Mouse (Mus musculus): ENCODE measurements at regions not wholly inside any gene's neighbourhood (a gene's known extent, or its start where the extent isn't known, plus 50 kb on each side); places are given as distances from the start of the nearest gene placed in this dataset.

GRCm38 (mm10) chr3:139780054-139780453 is 574.6 kb downstream of the Stpg2 start:
- H3K27me3 ChIP-seq: no peaks in the 10 kb centered on the region
- H3K9ac ChIP-seq: no peak overlapping the region
- H3K4me2 ChIP-seq: no peak overlapping the region
- no peaks in the 10 kb centered on the region for H3K9me3 ChIP-seq
- no peaks in the 10 kb centered on the region for H3K36me3 ChIP-seq
- no peak overlapping the region for H3K27ac ChIP-seq
- no peak overlapping the region for H3K4me3 ChIP-seq
- WGBS: 79% methylated on average over 6 of the region's 6 CpGs
- ATAC-seq (ENCODE audit: low FRiP score): no peak
- peaks cover 8% of the 10 kb centered on the region for H3K4me1 ChIP-seq (replicated peaks)

GRCm38 (mm10) chr3:139783406-139783805 is 577.9 kb downstream of the Stpg2 start:
- H3K4me1 ChIP-seq (replicated peaks): peaks cover 4% of the 10 kb centered on the region
- H3K36me3 ChIP-seq: no peaks in the 10 kb centered on the region
- H3K27ac ChIP-seq: no peak overlapping the region
- ATAC-seq (ENCODE audit: low FRiP score): no peak; the same call in 1 of the 2 replicates
- no peaks in the 10 kb centered on the region for H3K9me3 ChIP-seq
- WGBS: 17% methylated on average over 3 of the region's 3 CpGs
- H3K4me2 ChIP-seq: no peak overlapping the region
- H3K9ac ChIP-seq: no peak overlapping the region
- no peaks in the 10 kb centered on the region for H3K27me3 ChIP-seq
- H3K4me3 ChIP-seq: no peak overlapping the region

- H3K9ac ChIP-seq: no peak overlapping the region
- 91% methylated on average over 1 of the region's 1 CpGs for WGBS
- no peak overlapping the region for H3K4me2 ChIP-seq
- H3K4me3 ChIP-seq: no peak overlapping the region
- H3K27me3 ChIP-seq: no peaks in the 10 kb centered on the region
- no peaks in the 10 kb centered on the region for H3K9me3 ChIP-seq
- peaks cover 4% of the 10 kb centered on the region; the same call in 1 of the 2 replicates for H3K4me1 ChIP-seq (replicated peaks)
- no peak overlapping the region for H3K27ac ChIP-seq
- H3K36me3 ChIP-seq: no peaks in the 10 kb centered on the region
- no peak for ATAC-seq (ENCODE audit: low FRiP score)
Measured at GRCm38 (mm10) chr3:139786510-139786909, 581.0 kb downstream of the Stpg2 start.

- Histone ChIP-seq H3K27ac (no peak overlapping the region), H3K9ac (no peak overlapping the region), H3K9me3 (no peaks in the 10 kb centered on the region), H3K27me3 (no peaks in the 10 kb centered on the region), H3K4me3 (no peak overlapping the region), H3K4me2 (no peak overlapping the region), H3K36me3 (no peaks in the 10 kb centered on the region), H3K4me1 (replicated peaks) (no peaks in the 10 kb centered on the region)
- ATAC-seq (ENCODE audit: low FRiP score): no peak
- WGBS: 92% methylated on average over 2 of the region's 2 CpGs
Measured at GRCm38 (mm10) chr3:139788854-139789253, 583.4 kb downstream of the Stpg2 start.

- H3K9ac ChIP-seq: no peak overlapping the region
- no peak overlapping the region for H3K27ac ChIP-seq
- no peaks in the 10 kb centered on the region for H3K27me3 ChIP-seq
- 0 out of 2 replicates have a peak, but pooled peaks cover 3% of the 10 kb centered on the region for H3K4me1 ChIP-seq (replicated peaks)
- no peak overlapping the region for H3K4me2 ChIP-seq
- ATAC-seq (ENCODE audit: low FRiP score): no peak
- H3K9me3 ChIP-seq: no peaks in the 10 kb centered on the region
- no peaks in the 10 kb centered on the region for H3K36me3 ChIP-seq
- H3K4me3 ChIP-seq: no peak overlapping the region
- 45% methylated on average over 1 of the region's 1 CpGs for WGBS
Measured at GRCm38 (mm10) chr3:139796685-139797084, 591.2 kb downstream of the Stpg2 start.

GRCm38 (mm10) chr3:139799059-139799458 is 593.6 kb downstream of the Stpg2 start:
- Histone ChIP-seq H3K36me3 (no peaks in the 10 kb centered on the region), H3K4me3 (no peak overlapping the region), H3K9ac (no peak overlapping the region), H3K9me3 (no peaks in the 10 kb centered on the region), H3K4me2 (no peak overlapping the region), H3K27me3 (no peaks in the 10 kb centered on the region), H3K4me1 (replicated peaks) (0 out of 2 replicates have a peak, but pooled peaks cover 3% of the 10 kb centered on the region), H3K27ac (no peak overlapping the region)
- no peak for ATAC-seq (ENCODE audit: low FRiP score)
- WGBS: 59% methylated on average over 2 of the region's 2 CpGs

- Histone ChIP-seq H3K4me1 (replicated peaks) (no peaks in the 10 kb centered on the region), H3K27me3 (no peaks in the 10 kb centered on the region), H3K27ac (no peak overlapping the region), H3K36me3 (no peaks in the 10 kb centered on the region), H3K4me2 (no peak overlapping the region), H3K9me3 (no peaks in the 10 kb centered on the region), H3K9ac (no peak overlapping the region), H3K4me3 (no peak overlapping the region)
- WGBS: 37% methylated on average over 7 of the region's 7 CpGs
- ATAC-seq (ENCODE audit: low FRiP score): no peak
Measured at GRCm38 (mm10) chr3:139802716-139803710, 597.5 kb downstream of the Stpg2 start.

- Histone ChIP-seq H3K9ac (no peak overlapping the region), H3K4me2 (no peak overlapping the region), H3K9me3 (no peaks in the 10 kb centered on the region), H3K4me1 (replicated peaks) (no peaks in the 10 kb centered on the region), H3K27ac (no peak overlapping the region), H3K36me3 (no peaks in the 10 kb centered on the region), H3K27me3 (no peaks in the 10 kb centered on the region), H3K4me3 (no peak overlapping the region)
- no peak for ATAC-seq (ENCODE audit: low FRiP score)
- WGBS: 91% methylated on average over 10 of the region's 10 CpGs
Measured at GRCm38 (mm10) chr3:139828014-139828413, 622.5 kb downstream of the Stpg2 start.

- Histone ChIP-seq H3K27ac (no peak overlapping the region), H3K4me1 (replicated peaks) (no peaks in the 10 kb centered on the region), H3K4me2 (no peak overlapping the region), H3K9ac (no peak overlapping the region), H3K36me3 (no peaks in the 10 kb centered on the region), H3K27me3 (no peaks in the 10 kb centered on the region), H3K9me3 (no peaks in the 10 kb centered on the region), H3K4me3 (no peak overlapping the region)
- no peak for ATAC-seq (ENCODE audit: low FRiP score)
- WGBS: 92% methylated on average over 2 of the region's 2 CpGs
Measured at GRCm38 (mm10) chr3:139828581-139828980, 623.1 kb downstream of the Stpg2 start.

GRCm38 (mm10) chr3:139832599-139832998 is 627.1 kb downstream of the Stpg2 start:
- H3K27ac ChIP-seq: no peak overlapping the region
- H3K9me3 ChIP-seq: no peaks in the 10 kb centered on the region
- H3K4me3 ChIP-seq: no peak overlapping the region
- no peaks in the 10 kb centered on the region for H3K27me3 ChIP-seq
- no peak overlapping the region for H3K9ac ChIP-seq
- ATAC-seq (ENCODE audit: low FRiP score): no peak
- WGBS: 87% methylated on average over 5 of the region's 5 CpGs
- H3K4me2 ChIP-seq: no peak overlapping the region
- H3K36me3 ChIP-seq: no peaks in the 10 kb centered on the region
- no peaks in the 10 kb centered on the region for H3K4me1 ChIP-seq (replicated peaks)

GRCm38 (mm10) chr3:139842015-139842414 is 636.5 kb downstream of the Stpg2 start:
- no peak overlapping the region for H3K4me2 ChIP-seq
- no peak overlapping the region for H3K9ac ChIP-seq
- 89% methylated on average over 3 of the region's 3 CpGs for WGBS

GRCm38 (mm10) chr3:139842988-139843605 is 637.6 kb downstream of the Stpg2 start:
- Histone ChIP-seq H3K9me3 (no peaks in the 10 kb centered on the region), H3K4me3 (no peak overlapping the region), H3K4me2 (no peak overlapping the region), H3K27ac (no peak overlapping the region), H3K9ac (no peak overlapping the region), H3K36me3 (no peaks in the 10 kb centered on the region), H3K4me1 (replicated peaks) (no peaks in the 10 kb centered on the region), H3K27me3 (no peaks in the 10 kb centered on the region)
- WGBS: 90% methylated on average over 5 of the region's 5 CpGs
- no peak for ATAC-seq (ENCODE audit: low FRiP score)

More at GRCm38 (mm10) chr3:139842015-139842414, 636.5 kb downstream of the Stpg2 start:
- Histone ChIP-seq H3K9me3 (no peaks in the 10 kb centered on the region), H3K27me3 (no peaks in the 10 kb centered on the region), H3K27ac (no peak overlapping the region), H3K36me3 (no peaks in the 10 kb centered on the region), H3K4me3 (no peak overlapping the region), H3K4me1 (replicated peaks) (no peaks in the 10 kb centered on the region)
- no peak for ATAC-seq (ENCODE audit: low FRiP score)

Data from hindbrain, embryonic 13.5 days (tissue).